ENCODE assay signal across 8 mouse cellular contexts in the genomic region with DNA sequence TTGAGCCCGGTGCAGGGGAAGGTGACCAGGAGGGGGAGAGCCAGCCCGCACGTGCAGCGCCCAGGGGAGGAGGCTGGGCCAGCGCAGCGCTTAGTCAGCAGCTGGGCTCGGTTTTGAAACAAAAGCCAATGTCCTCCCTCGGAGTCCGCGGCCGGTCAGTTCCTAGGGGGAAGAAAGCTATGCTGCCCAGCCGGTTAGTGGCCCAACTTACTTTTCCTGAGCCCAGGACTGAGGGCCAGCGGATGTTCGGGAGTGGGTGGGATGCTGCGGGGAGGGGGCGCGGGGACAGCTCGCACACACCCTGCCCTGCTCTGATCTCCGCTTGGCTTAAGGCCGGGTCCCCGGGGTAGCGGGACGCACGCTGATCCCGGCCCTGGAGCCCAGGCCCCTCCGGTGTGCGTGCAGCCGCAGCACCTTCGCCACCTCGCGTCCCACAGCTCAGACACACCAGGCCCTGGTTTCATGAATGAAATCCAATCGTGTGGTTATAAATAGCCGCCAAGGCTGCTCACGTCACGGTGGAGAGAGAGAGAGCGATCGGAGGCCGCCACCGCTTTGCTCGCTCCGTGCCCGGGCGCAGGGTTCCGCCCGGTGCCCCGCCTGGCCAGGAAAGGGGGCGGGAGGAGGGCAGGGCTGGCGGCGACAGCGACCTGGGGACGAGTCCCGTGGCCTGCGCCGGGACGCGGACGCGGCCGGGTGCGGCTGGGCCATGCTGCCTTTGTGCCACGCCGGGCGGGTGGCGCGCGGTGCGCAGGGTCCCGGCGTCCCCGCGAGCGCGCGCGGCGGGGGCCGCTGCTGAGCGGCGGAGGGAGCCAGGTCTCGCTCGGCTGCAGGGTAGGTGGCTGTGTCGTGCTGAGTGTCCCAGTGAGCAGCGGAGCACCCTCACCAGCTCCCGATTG. TPM values are rescaled to one million over a fixed set of nuclear protein-coding genes. Genes with fewer than 3 reads are reported as not detected.
A peak's percentile ranks its signal among the peaks of the same experiment; 100 is the strongest.
DNase-seq lines count a peak whose midpoint lies in the region; ATAC-seq and TF ChIP-seq lines count a peak whose summit lies in the region.

A gene (minus strand): TSS at position 557 of the 899 bp plus-strand sequence.

- peak within 1 kb of the TSS; percentile 95 for H3K9ac ChIP-seq in forebrain, embryonic 15.5 days (replicated peaks)
- H3K9ac ChIP-seq in liver, postnatal 0 days (replicated peaks), result peak within 1 kb of the TSS; percentile 79
- H3K9ac ChIP-seq in neural tube, embryonic 12.5 days, result peak within 1 kb of the TSS; percentile 92
- peak within 1 kb of the TSS; percentile 95 for H3K9ac ChIP-seq in stomach, embryonic 16.5 days (ENCODE audit: low read length)

- DNase-seq in CD4-positive helper T cell, adult 2 months (ENCODE audit: low read depth, low spot score), result peak; percentile 20
- DNase-seq in heart, postnatal 14 days, result peak; percentile 89 to 91
- peak; percentile 69 for DNase-seq in layer of hippocampus, adult 11-12 months (ENCODE audit: low spot score)
- peak; percentile 89 for DNase-seq in liver, postnatal 0 days

- TF ChIP-seq EP300 in liver, postnatal 0 days (IDR thresholded peaks at IDR 0.05; ENCODE audit: low read depth), result no peak

- no peaks in the 10 kb centered on the region for H3K9me3 ChIP-seq in forebrain, embryonic 15.5 days
- no peaks in the 10 kb centered on the region for H3K9me3 ChIP-seq in liver, postnatal 0 days (ENCODE audit: low read length)
- no peaks in the 10 kb centered on the region for H3K9me3 ChIP-seq in neural tube, embryonic 12.5 days
- H3K9me3 ChIP-seq in stomach, embryonic 16.5 days (replicated peaks; ENCODE audit: control insufficient read depth, low read length), result peaks cover 3% of the 10 kb centered on the region; the same call in 1 of the 2 replicates

- H3K36me3 ChIP-seq in forebrain, embryonic 15.5 days, result peaks cover 7% of the 10 kb centered on the region; the same call in 1 of the 2 replicates
- H3K36me3 ChIP-seq in liver, postnatal 0 days (replicated peaks; ENCODE audit: insufficient read depth, low read length), result peaks cover 16% of the 10 kb centered on the region
- H3K36me3 ChIP-seq in neural tube, embryonic 12.5 days, result peaks cover 3% of the 10 kb centered on the region; the same call in 1 of the 2 replicates
- H3K36me3 ChIP-seq in stomach, embryonic 16.5 days (ENCODE audit: control insufficient read depth, insufficient read depth, low read length), result peaks cover 17% of the 10 kb centered on the region

- H3K27me3 ChIP-seq in forebrain, embryonic 15.5 days, result no peaks in the 10 kb centered on the region
- no peaks in the 10 kb centered on the region for H3K27me3 ChIP-seq in liver, postnatal 0 days (ENCODE audit: insufficient read depth, low read length)
- no peaks in the 10 kb centered on the region for H3K27me3 ChIP-seq in neural tube, embryonic 12.5 days (replicated peaks)
- H3K27me3 ChIP-seq in stomach, embryonic 16.5 days (ENCODE audit: control insufficient read depth, insufficient read depth, low read length), result no peaks in the 10 kb centered on the region

- 0 out of 2 replicates have a peak, but pooled peaks have one; percentile 1 for TF ChIP-seq CTCF in liver, postnatal 0 days (IDR thresholded peaks at IDR 0.05; ENCODE audit: low read depth)

- intact Hi-C loops in heart, postnatal 14 days (cut with DNase I), result loop anchor here (2.0 kb wide), 2 partner anchors 26 to 50 kb away; no protein-coding TSS in a partner anchor

- H3K4me1 ChIP-seq in forebrain, embryonic 15.5 days, result peaks cover 17% of the 10 kb centered on the region
- peaks cover 48% of the 10 kb centered on the region for H3K4me1 ChIP-seq in liver, postnatal 0 days (ENCODE audit: insufficient read depth)
- H3K4me1 ChIP-seq in neural tube, embryonic 12.5 days, result peaks cover 12% of the 10 kb centered on the region
- peaks cover 17% of the 10 kb centered on the region for H3K4me1 ChIP-seq in stomach, embryonic 16.5 days (ENCODE audit: control insufficient read depth, insufficient read depth, low read length)

- peak within 1 kb of the TSS; percentile 87 for H3K4me2 ChIP-seq in forebrain, embryonic 15.5 days (replicated peaks)
- peak within 1 kb of the TSS; percentile 96 for H3K4me2 ChIP-seq in liver, postnatal 0 days (ENCODE audit: low read depth, low read length)
- H3K4me2 ChIP-seq in neural tube, embryonic 12.5 days (replicated peaks), result peak within 1 kb of the TSS; percentile 90
- H3K4me2 ChIP-seq in stomach, embryonic 16.5 days (ENCODE audit: low read depth, low read length), result peak within 1 kb of the TSS; percentile 93

- peak; percentile 71 for ATAC-seq in cerebellum, adult (ENCODE audit: insufficient number of reproducible peaks, low FRiP score, low TSS enrichment)
- peak; percentile 92 for ATAC-seq in forebrain, embryonic 15.5 days (replicated peaks)
- peak; percentile 91 for ATAC-seq in liver, postnatal 0 days
- peak; percentile 90 for ATAC-seq in neural tube, embryonic 12.5 days (ENCODE audit: low FRiP score, low read depth)
- peak; percentile 92 for ATAC-seq in stomach, embryonic 16.5 days (ENCODE audit: insufficient read depth, low FRiP score)

- WGBS in forebrain, embryonic 15.5 days, result under 1% methylated on average over 81 of the region's 84 CpGs
- 1% methylated on average over 50 of the region's 84 CpGs for WGBS in liver, postnatal 0 days (ENCODE audit: insufficient replicate concordance)
- under 1% methylated on average over 82 of the region's 84 CpGs for WGBS in neural tube, embryonic 12.5 days
- WGBS in stomach, embryonic 16.5 days, result under 1% methylated on average over 83 of the region's 84 CpGs

- H3K27ac ChIP-seq in forebrain, embryonic 15.5 days (replicated peaks), result peak within 1 kb of the TSS; percentile 97
- peak within 1 kb of the TSS; percentile 98 for H3K27ac ChIP-seq in liver, postnatal 0 days (ENCODE audit: low read depth)
- peak within 1 kb of the TSS; percentile 93 for H3K27ac ChIP-seq in neural tube, embryonic 12.5 days
- peak within 1 kb of the TSS; percentile 100 for H3K27ac ChIP-seq in stomach, embryonic 16.5 days (ENCODE audit: low read length)

- peak within 1 kb of the TSS; percentile 80 for H3K4me3 ChIP-seq in forebrain, embryonic 15.5 days
- H3K4me3 ChIP-seq in liver, postnatal 0 days (ENCODE audit: low read depth, low read length), result peak within 1 kb of the TSS; percentile 65
- H3K4me3 ChIP-seq in neural tube, embryonic 12.5 days, result peak within 1 kb of the TSS; percentile 74
- H3K4me3 ChIP-seq in stomach, embryonic 16.5 days (replicated peaks; ENCODE audit: low read length), result peak within 1 kb of the TSS; percentile 76

RNA-seq across cellular contexts. Expression of the gene that starts here (rescaled TPM):
- polyA plus RNA-seq in forebrain, embryonic 15.5 days (2015; fragmentation: Nextera tagmentation; extraction: Ambion mirVana), result 1.2 TPM in 2 replicates
- total RNA-seq in heart, postnatal 14 days (2021), result 1 to 10 TPM; 2.4 to 2.8 TPM
- 0.89 and 1.2 TPM in 2 replicates for polyA plus RNA-seq in liver, postnatal 0 days (2015; fragmentation: Nextera tagmentation; extraction: Ambion mirVana)
- 1.4 and 1.5 TPM in 2 replicates for polyA plus RNA-seq in neural tube, embryonic 12.5 days (2016; fragmentation: Nextera tagmentation; extraction: Ambion mirVana)
- polyA plus RNA-seq in stomach, embryonic 16.5 days (2015; fragmentation: Nextera tagmentation; extraction: Ambion mirVana), result 1.8 and 2.0 TPM in 2 replicates

Comparison
In these comparisons a context has a peak if more than half of its experiments do, and no peak if none do; other contexts are left out.
1. Peak in every context shown above with its lines: DNase-seq, ATAC-seq, H3K4me3 ChIP-seq and H3K27ac ChIP-seq.
2. DNase-seq: peak in every context shown above with its lines; median percentile 90 in heart, postnatal 14 days; 89 in liver, postnatal 0 days; 69 in layer of hippocampus, adult 11-12 months; 20 in CD4-positive helper T cell, adult 2 months.